Mouse (Mus musculus): ENCODE results near the gene Tecr. TPM values are rescaled to one million over a fixed set of nuclear protein-coding genes. Genes with fewer than 3 reads are reported as not detected.
A peak's percentile ranks its signal among the peaks of the same experiment; 100 is the strongest.

Tecr gene
- polyA plus RNA-seq, 1 experiment from 2014 or later = 438 TPM

DNA sequence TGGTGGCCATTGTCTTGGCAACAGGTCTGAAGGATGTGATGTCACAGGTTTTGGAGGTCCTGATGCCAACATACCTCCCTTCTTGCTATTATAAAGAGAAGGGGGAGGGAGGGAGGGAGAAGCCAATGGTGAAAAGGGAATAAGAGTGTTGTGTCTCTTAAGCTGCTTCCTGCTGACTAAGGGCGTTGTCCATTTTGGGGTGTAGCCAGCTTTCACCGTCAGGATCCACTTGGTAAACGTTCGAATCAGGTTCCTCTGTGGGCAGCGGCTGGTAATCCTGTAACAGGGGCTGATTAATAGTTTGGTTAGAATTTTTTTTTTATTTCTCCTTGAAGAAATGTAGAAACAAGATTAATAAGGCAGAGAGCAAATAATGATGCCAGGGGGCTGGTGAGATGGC, 31.9 kb upstream of the Tecr start:
- WGBS = 69% methylated on average over 5 of the region's 5 CpGs
- H3K4me1 ChIP-seq = no peaks in the 10 kb centered on the region
- H3K9me3 ChIP-seq = 0 out of 2 replicates have a peak, but pooled peaks cover 4% of the 10 kb centered on the region
- H3K4me2 ChIP-seq = no peak overlapping the region
- H3K27ac ChIP-seq (replicated peaks) = no peak overlapping the region
- no peaks in the 10 kb centered on the region for H3K36me3 ChIP-seq
- H3K27me3 ChIP-seq (replicated peaks) = peaks cover 8% of the 10 kb centered on the region; the same call in 1 of the 2 replicates
- ATAC-seq (ENCODE audit: extremely low read depth, insufficient number of reproducible peaks, low FRiP score, low TSS enrichment) = no peak
- H3K4me3 ChIP-seq = no peak overlapping the region
- H3K9ac ChIP-seq = no peak overlapping the region

DNA sequence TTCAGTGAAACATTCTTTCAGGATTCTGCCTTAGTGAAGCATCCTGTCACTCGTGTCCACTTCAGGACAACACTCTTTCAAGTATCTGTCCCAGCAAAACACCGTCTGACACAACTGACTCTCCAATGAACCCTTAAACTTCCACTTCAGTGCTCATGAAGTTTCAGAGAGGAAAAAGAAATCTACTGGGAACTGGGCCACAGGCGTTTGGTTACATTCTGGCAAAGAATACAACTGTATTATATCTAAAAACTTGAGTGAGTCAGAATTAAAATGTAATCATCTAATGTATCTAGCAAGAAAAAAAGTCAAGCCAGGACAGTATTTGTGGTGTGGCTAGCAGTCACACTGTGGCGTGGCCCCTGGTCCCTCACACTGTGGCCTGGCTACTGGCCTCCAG, 31.1 kb upstream of the Tecr start:
- H3K4me3 ChIP-seq = no peak overlapping the region
- no peaks in the 10 kb centered on the region for H3K36me3 ChIP-seq
- WGBS = 55% methylated on average over 4 of the region's 4 CpGs
- ATAC-seq (ENCODE audit: extremely low read depth, insufficient number of reproducible peaks, low FRiP score, low TSS enrichment) = no peak
- 0 out of 2 replicates have a peak, but pooled peaks cover 4% of the 10 kb centered on the region for H3K9me3 ChIP-seq
- no peak overlapping the region for H3K9ac ChIP-seq
- H3K27me3 ChIP-seq (replicated peaks) = peaks cover 3% of the 10 kb centered on the region; the same call in 1 of the 2 replicates
- H3K4me1 ChIP-seq = no peaks in the 10 kb centered on the region
- H3K4me2 ChIP-seq = no peak overlapping the region
- no peak overlapping the region for H3K27ac ChIP-seq (replicated peaks)

DNA sequence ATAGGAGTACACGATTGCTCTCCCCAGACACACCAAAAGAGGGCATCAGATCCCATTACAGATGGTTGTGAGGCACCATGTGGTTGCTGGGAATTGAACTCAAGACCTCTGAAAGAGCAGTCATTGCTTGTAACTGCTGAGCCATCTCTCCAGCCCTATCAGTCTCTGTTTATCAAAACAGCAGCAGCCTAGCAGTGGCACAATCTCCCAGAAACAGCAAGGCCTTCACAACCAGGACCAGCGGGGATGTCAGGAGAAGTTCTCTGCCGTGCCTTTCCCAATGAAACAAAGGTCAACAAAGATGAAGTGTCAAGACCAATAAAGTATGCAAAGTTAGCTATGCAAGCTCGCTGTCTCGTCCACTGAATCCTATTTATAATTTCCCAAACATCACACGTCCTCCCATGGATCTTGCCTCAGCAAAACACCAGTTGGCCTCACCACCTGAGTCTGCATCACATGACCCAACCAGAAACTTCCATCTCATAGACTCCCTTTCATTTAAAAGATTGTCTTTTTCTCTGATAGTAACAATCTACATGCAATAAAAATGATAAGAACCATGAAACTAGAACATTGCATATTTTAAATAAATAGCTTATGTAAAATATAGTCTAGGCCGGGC, 24.4 kb upstream of the Tecr start:
- H3K27ac ChIP-seq (replicated peaks) = no peak overlapping the region
- 71% methylated on average over 7 of the region's 7 CpGs for WGBS
- ATAC-seq (ENCODE audit: extremely low read depth, insufficient number of reproducible peaks, low FRiP score, low TSS enrichment) = no peak

DNA sequence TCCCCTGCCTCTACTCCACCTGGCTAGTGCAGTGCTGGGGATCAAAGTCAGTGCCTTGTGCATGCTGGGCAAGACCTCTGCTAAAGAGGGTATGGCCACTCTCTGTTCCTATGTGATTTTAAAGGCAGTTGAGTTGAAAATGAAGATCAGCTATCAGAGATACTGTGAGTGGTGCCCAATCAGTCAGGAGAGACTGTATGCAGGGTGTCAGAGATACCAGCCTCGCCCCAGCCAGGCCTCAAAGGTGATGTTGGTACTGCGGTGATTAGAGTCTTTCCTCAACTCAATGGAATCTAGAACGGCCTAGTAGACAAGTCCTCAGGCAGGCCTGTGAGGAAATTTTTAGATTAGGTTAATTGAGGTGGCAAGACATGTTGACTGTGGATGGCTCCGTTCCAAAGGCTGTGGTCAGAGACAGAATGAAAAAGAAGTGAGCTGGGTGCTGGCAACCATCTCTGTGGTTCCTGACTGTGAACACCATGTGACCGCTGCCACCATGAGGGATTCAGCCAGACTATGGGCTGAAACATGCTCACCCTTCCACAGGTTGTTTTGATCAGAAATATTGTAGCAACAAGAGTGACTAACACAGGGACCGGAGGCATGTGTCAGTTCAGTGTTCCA, 18.0 kb upstream of the Tecr start:
- Histone ChIP-seq H3K9ac (no peak overlapping the region), H3K4me3 (no peak overlapping the region), H3K27me3 (replicated peaks) (peaks cover 6% of the 10 kb centered on the region; the same call in 1 of the 2 replicates), H3K4me1 (peaks cover 7% of the 10 kb centered on the region), H3K27ac (replicated peaks) (no peak overlapping the region), H3K9me3 (no peaks in the 10 kb centered on the region), H3K4me2 (no peak overlapping the region), H3K36me3 (no peaks in the 10 kb centered on the region)
- no peak for ATAC-seq (ENCODE audit: extremely low read depth, insufficient number of reproducible peaks, low FRiP score, low TSS enrichment)
- WGBS = 72% methylated on average over 6 of the region's 6 CpGs

More for the DNA sequence above, 24.4 kb upstream of the Tecr start:
- H3K4me3 ChIP-seq = no peak overlapping the region
- H3K9ac ChIP-seq = no peak overlapping the region
- H3K4me1 ChIP-seq = no peaks in the 10 kb centered on the region
- H3K36me3 ChIP-seq = no peaks in the 10 kb centered on the region
- no peaks in the 10 kb centered on the region for H3K27me3 ChIP-seq (replicated peaks)
- no peak overlapping the region for H3K4me2 ChIP-seq
- 0 out of 2 replicates have a peak, but pooled peaks cover 4% of the 10 kb centered on the region for H3K9me3 ChIP-seq

DNA sequence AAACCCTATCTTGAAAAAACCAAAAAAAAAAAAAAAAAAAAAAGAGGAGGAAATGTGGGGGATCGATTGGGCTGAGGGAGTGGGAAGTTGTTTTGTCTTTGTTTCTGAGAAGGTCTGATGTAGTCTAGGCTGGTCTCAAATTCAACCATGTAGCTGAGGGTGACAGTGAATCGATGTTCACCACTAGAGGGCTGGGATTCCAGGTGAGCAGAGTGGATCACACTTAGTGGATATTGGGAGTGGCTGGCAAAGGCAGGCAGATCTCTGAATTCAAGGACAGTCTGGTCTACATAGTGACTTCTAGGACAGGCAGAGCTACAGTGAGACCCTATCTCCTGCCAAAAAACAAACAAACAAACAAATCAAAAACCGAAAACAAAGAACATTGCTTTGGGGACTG, 17.0 kb upstream of the Tecr start:
- Histone ChIP-seq H3K9ac (no peak overlapping the region), H3K36me3 (no peaks in the 10 kb centered on the region), H3K9me3 (no peaks in the 10 kb centered on the region), H3K4me1 (peaks cover 7% of the 10 kb centered on the region), H3K27me3 (replicated peaks) (peaks cover 6% of the 10 kb centered on the region; the same call in 1 of the 2 replicates), H3K27ac (replicated peaks) (no peak overlapping the region), H3K4me2 (no peak overlapping the region), H3K4me3 (no peak overlapping the region)
- no peak for ATAC-seq (ENCODE audit: extremely low read depth, insufficient number of reproducible peaks, low FRiP score, low TSS enrichment)
- WGBS = 38% methylated on average over 3 of the region's 3 CpGs

DNA sequence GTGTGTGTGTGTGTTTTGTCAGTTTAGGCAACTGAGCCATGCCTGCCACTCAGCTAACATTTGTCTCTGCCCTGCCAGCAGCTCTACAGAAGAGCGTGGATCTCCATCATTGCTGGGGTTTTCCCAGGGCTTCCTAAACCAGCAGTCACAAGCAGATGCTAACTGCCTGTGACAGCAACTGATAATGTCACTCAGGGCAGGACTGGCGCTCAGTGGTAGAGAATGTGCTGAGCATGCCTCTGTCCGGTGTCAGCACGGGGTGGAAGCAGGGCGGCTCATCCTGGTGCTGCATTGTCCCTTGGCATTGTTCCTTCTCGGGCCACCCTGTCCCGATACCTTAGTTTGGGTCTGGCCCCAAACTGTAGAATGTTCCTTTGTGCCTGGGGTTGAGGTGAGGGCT, 15.8 kb upstream of the Tecr start:
- peaks cover 7% of the 10 kb centered on the region for H3K4me1 ChIP-seq
- H3K9me3 ChIP-seq = no peaks in the 10 kb centered on the region
- ATAC-seq (ENCODE audit: extremely low read depth, insufficient number of reproducible peaks, low FRiP score, low TSS enrichment) = no peak
- no peak overlapping the region for H3K27ac ChIP-seq (replicated peaks)
- H3K4me3 ChIP-seq = no peak overlapping the region
- WGBS = 55% methylated on average over 7 of the region's 7 CpGs
- H3K36me3 ChIP-seq = no peaks in the 10 kb centered on the region
- H3K9ac ChIP-seq = no peak overlapping the region
- no peak overlapping the region for H3K4me2 ChIP-seq
- peaks cover 6% of the 10 kb centered on the region; the same call in 1 of the 2 replicates for H3K27me3 ChIP-seq (replicated peaks)

DNA sequence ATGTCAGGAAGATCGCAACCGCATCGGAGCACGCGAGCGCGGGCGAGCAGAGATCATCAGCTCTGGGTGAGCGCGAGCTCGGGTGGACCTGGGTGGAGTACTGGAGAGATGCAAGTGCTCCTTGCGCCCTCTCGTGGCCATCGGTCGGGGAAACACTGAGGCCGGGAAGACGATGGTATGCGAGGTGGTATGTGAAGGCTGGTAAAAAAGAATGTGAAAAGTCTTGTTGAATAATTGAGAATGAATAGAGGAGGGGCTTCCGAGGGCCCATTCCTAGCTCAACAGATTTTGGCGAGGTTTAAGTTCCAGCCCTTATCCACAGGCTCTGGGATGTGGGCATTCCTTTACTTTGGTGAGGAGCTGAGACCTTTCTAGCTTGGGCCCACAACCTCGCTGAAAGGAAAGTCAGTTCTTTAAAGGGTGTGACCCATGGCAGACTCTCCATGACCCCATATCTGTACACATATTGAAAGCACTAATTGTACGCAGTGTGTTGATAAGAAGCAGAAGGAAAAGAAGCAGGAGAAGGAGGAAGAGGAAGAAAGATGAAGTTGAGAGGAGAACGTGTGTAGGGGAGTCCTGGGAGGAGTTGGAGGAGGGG, 14.7 kb upstream of the Tecr start:
- no peaks in the 10 kb centered on the region for H3K9me3 ChIP-seq
- peaks cover 7% of the 10 kb centered on the region for H3K4me1 ChIP-seq
- no peak; the same call in 1 of the 2 replicates for ATAC-seq (ENCODE audit: extremely low read depth, insufficient number of reproducible peaks, low FRiP score, low TSS enrichment)
- H3K4me3 ChIP-seq = peak overlapping the region; percentile 45
- H3K9ac ChIP-seq = peak overlapping the region; percentile 71
- H3K4me2 ChIP-seq = peak overlapping the region; percentile 71
- no peaks in the 10 kb centered on the region for H3K36me3 ChIP-seq
- WGBS = 6% methylated on average over 23 of the region's 23 CpGs
- no peak overlapping the region for H3K27ac ChIP-seq (replicated peaks)
- peaks cover 6% of the 10 kb centered on the region; the same call in 1 of the 2 replicates for H3K27me3 ChIP-seq (replicated peaks)

DNA sequence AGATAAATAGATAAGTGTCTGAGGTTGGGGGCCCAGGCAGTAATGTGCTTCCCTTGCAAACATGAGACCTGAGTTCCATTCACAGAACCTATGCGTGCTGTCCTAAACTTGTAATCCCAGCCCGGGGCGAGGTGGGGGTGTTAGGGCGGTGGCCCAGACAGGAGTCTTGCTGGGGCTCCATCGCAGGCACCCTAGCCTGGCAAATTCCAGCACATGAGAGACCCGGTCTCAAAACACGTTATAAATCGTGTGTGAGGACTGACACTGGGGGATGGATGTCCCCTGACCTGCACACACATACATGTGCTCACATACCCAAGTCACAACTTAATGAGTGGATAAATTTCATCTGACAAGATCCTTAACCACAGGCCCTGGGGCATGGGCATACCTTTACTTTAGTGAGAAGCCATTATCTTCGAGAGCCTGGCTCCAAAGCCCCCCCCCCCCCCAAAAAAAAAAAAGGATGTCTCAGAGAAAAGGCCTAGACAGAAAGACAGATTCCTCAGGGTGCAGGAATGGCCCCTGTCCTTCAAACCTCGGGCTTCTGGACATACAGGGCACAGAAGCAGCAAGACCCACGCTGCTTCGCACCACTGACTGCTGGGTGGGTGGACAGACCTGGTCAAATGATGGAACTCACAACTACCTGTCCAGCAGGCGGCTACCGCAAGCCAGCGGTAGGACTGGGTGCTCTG, 14.1 kb upstream of the Tecr start:
- peak overlapping the region; percentile 45 for H3K4me3 ChIP-seq
- no peak overlapping the region for H3K27ac ChIP-seq (replicated peaks)
- no peak for ATAC-seq (ENCODE audit: extremely low read depth, insufficient number of reproducible peaks, low FRiP score, low TSS enrichment)
- 54% methylated on average over 15 of the region's 15 CpGs for WGBS
- H3K9ac ChIP-seq = peak overlapping the region; percentile 71
- no peaks in the 10 kb centered on the region for H3K36me3 ChIP-seq
- H3K4me2 ChIP-seq = peak overlapping the region; percentile 71
- no peaks in the 10 kb centered on the region for H3K9me3 ChIP-seq
- H3K4me1 ChIP-seq = peaks cover 7% of the 10 kb centered on the region
- peaks cover 6% of the 10 kb centered on the region; the same call in 1 of the 2 replicates for H3K27me3 ChIP-seq (replicated peaks)

DNA sequence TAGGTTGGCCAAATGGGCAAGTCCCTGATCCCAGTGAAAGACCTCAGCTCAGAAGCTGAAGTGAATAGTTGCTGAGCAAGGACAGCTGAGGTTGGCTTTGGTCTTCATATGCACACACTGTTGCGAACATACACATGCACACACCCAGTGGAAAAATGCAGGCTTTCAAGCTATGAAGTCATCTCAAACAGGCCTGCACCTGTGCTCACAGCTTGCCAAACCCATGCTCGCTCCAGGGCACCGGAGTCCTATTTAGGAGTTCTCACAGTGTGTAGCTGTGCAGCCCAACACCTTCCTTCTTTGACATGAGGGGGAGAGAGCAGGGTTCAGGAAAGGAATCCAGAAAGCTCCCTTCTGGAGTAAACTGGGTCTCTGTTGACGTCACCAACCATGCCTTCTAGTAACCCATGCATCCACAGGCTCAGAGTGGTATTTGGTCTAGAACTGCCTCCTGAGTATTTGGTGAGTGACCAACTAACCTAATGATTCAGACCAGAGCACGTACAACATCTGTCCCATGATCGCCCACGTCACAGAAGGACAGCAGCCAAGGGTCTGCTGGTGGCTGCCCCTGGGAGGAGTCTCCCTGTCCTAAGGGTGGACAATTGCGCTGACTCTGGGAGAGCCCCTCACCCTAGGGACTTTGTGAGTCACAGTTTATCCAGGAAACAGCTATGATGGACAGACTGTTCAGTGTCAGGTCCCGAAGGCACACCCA, 12.0 kb upstream of the Tecr start:
- WGBS = 80% methylated on average over 9 of the region's 9 CpGs
- Histone ChIP-seq H3K27me3 (replicated peaks) (peaks cover 6% of the 10 kb centered on the region; the same call in 1 of the 2 replicates), H3K4me1 (peaks cover 7% of the 10 kb centered on the region), H3K4me2 (no peak overlapping the region), H3K36me3 (no peaks in the 10 kb centered on the region), H3K9me3 (no peaks in the 10 kb centered on the region), H3K27ac (replicated peaks) (no peak overlapping the region), H3K9ac (no peak overlapping the region), H3K4me3 (no peak overlapping the region)
- ATAC-seq (ENCODE audit: extremely low read depth, insufficient number of reproducible peaks, low FRiP score, low TSS enrichment) = no peak

DNA sequence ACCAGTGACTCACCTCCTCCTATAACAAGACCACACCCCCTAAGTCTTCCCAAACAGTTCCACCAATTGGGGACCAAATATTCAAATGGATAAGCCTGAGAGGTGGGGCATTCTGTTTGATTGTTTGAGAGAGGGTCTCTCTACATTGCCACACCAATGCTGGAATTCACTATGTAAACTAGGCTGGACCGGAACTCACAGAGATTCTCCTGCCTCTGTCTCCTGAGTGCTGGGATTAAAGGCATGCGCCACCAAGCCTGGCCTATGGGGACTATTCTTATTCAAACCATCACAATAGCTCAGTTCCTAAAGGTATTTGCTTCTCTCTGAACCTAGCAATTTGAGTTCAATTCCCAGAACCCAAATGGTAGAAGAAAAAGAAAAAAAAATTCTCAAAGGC, 10.8 kb upstream of the Tecr start:
- H3K9me3 ChIP-seq = no peaks in the 10 kb centered on the region
- peaks cover 7% of the 10 kb centered on the region for H3K4me1 ChIP-seq
- no peak overlapping the region for H3K27ac ChIP-seq (replicated peaks)
- no peak overlapping the region for H3K4me2 ChIP-seq
- peaks cover 8% of the 10 kb centered on the region for H3K36me3 ChIP-seq
- H3K4me3 ChIP-seq = no peak overlapping the region
- H3K27me3 ChIP-seq (replicated peaks) = peaks cover 6% of the 10 kb centered on the region; the same call in 1 of the 2 replicates
- 91% methylated on average over 2 of the region's 2 CpGs for WGBS
- ATAC-seq (ENCODE audit: extremely low read depth, insufficient number of reproducible peaks, low FRiP score, low TSS enrichment) = no peak
- no peak overlapping the region for H3K9ac ChIP-seq

DNA sequence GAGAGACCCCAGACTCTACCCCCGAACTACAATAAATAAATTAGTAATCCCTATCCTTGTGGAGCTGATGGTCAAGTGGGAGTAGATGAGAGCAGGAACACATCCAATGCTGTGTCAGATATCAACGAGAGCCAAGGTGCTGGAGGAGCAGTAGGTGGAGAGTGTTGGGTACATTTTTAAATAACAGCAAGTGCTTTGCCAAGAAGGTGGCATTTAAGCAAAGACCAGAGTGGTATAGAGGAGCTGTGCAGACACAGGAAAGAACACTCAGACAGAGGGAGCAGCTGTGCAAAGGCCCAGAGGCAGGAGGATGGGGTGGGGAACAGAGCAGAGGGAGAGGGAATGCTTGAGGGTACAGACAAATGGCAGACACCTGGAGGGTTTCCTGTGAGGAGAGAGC, 9.3 kb upstream of the Tecr start:
- Histone ChIP-seq H3K9me3 (no peaks in the 10 kb centered on the region), H3K36me3 (peaks cover 22% of the 10 kb centered on the region), H3K4me3 (no peak overlapping the region), H3K4me1 (peaks cover 2% of the 10 kb centered on the region; the same call in 1 of the 2 replicates), H3K27me3 (replicated peaks) (peaks cover 6% of the 10 kb centered on the region; the same call in 1 of the 2 replicates), H3K27ac (replicated peaks) (no peak overlapping the region), H3K9ac (no peak overlapping the region), H3K4me2 (no peak overlapping the region)
- 71% methylated on average over 2 of the region's 2 CpGs for WGBS
- no peak for ATAC-seq (ENCODE audit: extremely low read depth, insufficient number of reproducible peaks, low FRiP score, low TSS enrichment)

Measured in heart, embryonic 13.5 days (tissue).